Mouse (Mus musculus) heart, postnatal 0 days (tissue): ENCODE data around the gene Kdm5a. TPM values are rescaled to one million over a fixed set of nuclear protein-coding genes. Genes with fewer than 3 reads are reported as not detected.
A peak's percentile ranks its signal among the peaks of the same experiment; 100 is the strongest.

ENCODE experiments used
- ATAC-seq: fragments of 200-750 bp; cut with Nextera tagmentation; 2 replicates; pipeline ENCODE4 v1.8.0; 2017; ENCODE audit warnings: low read depth, moderate number of reproducible peaks, moderate library complexity; ENCODE audit not compliant: insufficient read depth
- DNase-seq: peaks from one replicate; pipeline ENCODE4 v3.0.0-alpha.2; 2016; ENCODE audit warnings: low spot score
- H3K27ac ChIP-seq: fragments of 300-500 bp; sonication (generic); 2 replicates; pipeline ENCODE4 v1.5.1; 2014; ENCODE audit warnings: low read depth, mild to moderate bottlenecking
- H3K27me3 ChIP-seq: fragments of 300-500 bp; sonication (generic); 2 replicates; pipeline ENCODE4 v1.6.1; 2014; ENCODE audit warnings: low read length, mixed read lengths; ENCODE audit not compliant: control insufficient read depth, insufficient read depth
- H3K36me3 ChIP-seq: fragments of 300-500 bp; sonication (generic); replicated peaks from 2 replicates; pipeline ENCODE4 v1.6.1; 2014; ENCODE audit warnings: low read length, mixed read lengths; ENCODE audit not compliant: control insufficient read depth, insufficient read depth
- H3K4me1 ChIP-seq: fragments of 300-500 bp; sonication (generic); 2 replicates; pipeline ENCODE4 v1.6.1; 2014; ENCODE audit warnings: antibody characterized with exemption; ENCODE audit not compliant: control insufficient read depth, insufficient read depth
- H3K4me2 ChIP-seq: fragments of 300-500 bp; sonication (generic); 2 replicates; pipeline ENCODE4 v1.6.1; 2014; ENCODE audit warnings: low read depth, mild to moderate bottlenecking, low read length, moderate library complexity
- H3K4me3 ChIP-seq: fragments of 300-500 bp; sonication (generic); 2 replicates; pipeline ENCODE4 v1.5.1; 2014; ENCODE audit warnings: low read depth, low read length
- H3K9ac ChIP-seq: fragments of 300-500 bp; sonication (generic); replicated peaks from 2 replicates; pipeline ENCODE4 v1.6.1; 2014; ENCODE audit warnings: low read depth, low read length, mixed read lengths
- H3K9me3 ChIP-seq: fragments of 300-500 bp; sonication (generic); replicated peaks from 2 replicates; pipeline ENCODE4 v1.6.1; 2016; ENCODE audit warnings: low read length; ENCODE audit not compliant: control insufficient read depth
- CTCF ChIP-seq: IDR thresholded peaks from 2 replicates; pipeline ENCODE4 v1.5.1; 2016; ENCODE audit warnings: antibody characterized with exemption, control low read depth, low read depth
- EP300 ChIP-seq: IDR thresholded peaks from 2 replicates; pipeline ENCODE4 v1.6.1; 2016; ENCODE audit warnings: antibody characterized with exemption, low read depth
- WGBS: fragments of 180-500 bp; shearing (Covaris S2); extraction: QIAGEN DNeasy Blood & Tissue Kit; methylation state at CpG from one replicate; pipeline ENCODE4 v1.1.7; 2014; 5-methylcytosine and 5-hydroxymethylcytosine counted together
- polyA plus RNA-seq: library from polyadenylated mRNA; unstranded; fragments of >200 nt; fragmentation: Nextera tagmentation; extraction: Ambion mirVana; gene quantifications from 2 replicates; pipeline ENCODE4 v1.2.1, GENCODE M21; 2015
- total RNA-seq: library from RNA; depleted of rRNA; stranded (reverse); fragments of >200 nt; gene quantifications from 2 replicates; pipeline ENCODE4 v1.2.3, GENCODE M21; 2014; ENCODE audit warnings: low replicate concordance

The Kdm5a gene
- total and polyA plus RNA-seq, 2 experiments from 2014 or later, result 21.5 to 34.6 TPM

GRCm38 (mm10) chr6:120483211-120483626 lies 119.3 kb downstream of the Kdm5a start:
- H3K4me3 ChIP-seq, result peak overlapping the region; percentile 15; the same call in 1 of the 2 replicates
- no peaks in the 10 kb centered on the region for H3K27me3 ChIP-seq
- DNase-seq (peak; percentile 51), ATAC-seq (peak; percentile 71)
- no peak overlapping the region for H3K27ac ChIP-seq
- H3K4me2 ChIP-seq, result peak overlapping the region; percentile 53
- peaks cover 3% of the 10 kb centered on the region; the same call in 1 of the 2 replicates for H3K4me1 ChIP-seq
- no peak overlapping the region for H3K9ac ChIP-seq
- WGBS, result 12% methylated on average over 8 of the region's 8 CpGs
- TF ChIP-seq CTCF, result peak; percentile 59
- no peak for TF ChIP-seq EP300
- peaks cover 7% of the 10 kb centered on the region; the same call in 1 of the 2 replicates for H3K36me3 ChIP-seq
- H3K9me3 ChIP-seq, result no peaks in the 10 kb centered on the region

- no peak overlapping the region for H3K9ac ChIP-seq
- ATAC-seq, result peak; percentile 30
- H3K9me3 ChIP-seq, result no peaks in the 10 kb centered on the region
- no peak overlapping the region for H3K4me3 ChIP-seq
- H3K4me2 ChIP-seq, result no peak overlapping the region
- WGBS, result 26% methylated on average over 3 of the region's 3 CpGs
- no peaks in the 10 kb centered on the region; the same call in 1 of the 2 replicates for H3K36me3 ChIP-seq
- H3K27me3 ChIP-seq, result no peaks in the 10 kb centered on the region
- no peak overlapping the region for H3K27ac ChIP-seq
- H3K4me1 ChIP-seq, result peaks cover 3% of the 10 kb centered on the region; the same call in 1 of the 2 replicates
- no peak for TF ChIP-seq CTCF
- no peak for TF ChIP-seq EP300
- peak; percentile 59 for DNase-seq
Measured at GRCm38 (mm10) chr6:120485038-120485437, 121.1 kb downstream of the Kdm5a start.

- DNase-seq, result no peak
- Histone ChIP-seq H3K36me3 (no peaks in the 10 kb centered on the region; the same call in 1 of the 2 replicates), H3K4me2 (no peak overlapping the region), H3K9ac (no peak overlapping the region), H3K4me3 (no peak overlapping the region), H3K27me3 (peaks cover 5% of the 10 kb centered on the region; the same call in 1 of the 2 replicates), H3K27ac (no peak overlapping the region), H3K4me1 (peaks cover 3% of the 10 kb centered on the region; the same call in 1 of the 2 replicates), H3K9me3 (no peaks in the 10 kb centered on the region)
- TF ChIP-seq CTCF, result no peak
- no peak for ATAC-seq
- 55% methylated on average over 8 of the region's 8 CpGs for WGBS
Measured at GRCm38 (mm10) chr6:120486051-120486510, 122.2 kb downstream of the Kdm5a start.

GRCm38 (mm10) chr6:120488647-120489046 lies 124.7 kb downstream of the Kdm5a start:
- H3K4me3 ChIP-seq, result no peak overlapping the region
- no peak overlapping the region for H3K27ac ChIP-seq
- 52% methylated on average over 3 of the region's 3 CpGs for WGBS
- no peaks in the 10 kb centered on the region for H3K9me3 ChIP-seq
- peaks cover 9% of the 10 kb centered on the region; the same call in 1 of the 2 replicates for H3K4me1 ChIP-seq
- peaks cover 30% of the 10 kb centered on the region for H3K27me3 ChIP-seq
- no peak overlapping the region for H3K4me2 ChIP-seq
- TF ChIP-seq CTCF, result no peak
- no peak for TF ChIP-seq EP300
- DNase-seq (no peak), ATAC-seq (no peak)
- H3K9ac ChIP-seq, result no peak overlapping the region
- H3K36me3 ChIP-seq, result no peaks in the 10 kb centered on the region

GRCm38 (mm10) chr6:120489461-120489860 lies 125.5 kb downstream of the Kdm5a start:
- WGBS, result 55% methylated on average over 2 of the region's 2 CpGs

GRCm38 (mm10) chr6:120491064-120491463 lies 127.1 kb downstream of the Kdm5a start:
- Histone ChIP-seq H3K36me3 (no peaks in the 10 kb centered on the region), H3K27ac (no peak overlapping the region), H3K9me3 (no peaks in the 10 kb centered on the region), H3K4me3 (no peak overlapping the region), H3K4me1 (peaks cover 10% of the 10 kb centered on the region; the same call in 1 of the 2 replicates), H3K9ac (no peak overlapping the region), H3K27me3 (peaks cover 48% of the 10 kb centered on the region), H3K4me2 (no peak overlapping the region)
- DNase-seq (no peak), ATAC-seq (no peak)
- 68% methylated on average over 7 of the region's 7 CpGs for WGBS
- TF ChIP-seq CTCF (no peak), EP300 (no peak)

More at GRCm38 (mm10) chr6:120489461-120489860, 125.5 kb downstream of the Kdm5a start:
- H3K4me3 ChIP-seq, result no peak overlapping the region
- peaks cover 39% of the 10 kb centered on the region for H3K27me3 ChIP-seq
- H3K9me3 ChIP-seq, result no peaks in the 10 kb centered on the region
- ATAC-seq (no peak), DNase-seq (no peak)
- peaks cover 10% of the 10 kb centered on the region; the same call in 1 of the 2 replicates for H3K4me1 ChIP-seq
- TF ChIP-seq CTCF (no peak), EP300 (no peak)
- H3K27ac ChIP-seq, result no peak overlapping the region
- H3K36me3 ChIP-seq, result no peaks in the 10 kb centered on the region
- H3K9ac ChIP-seq, result no peak overlapping the region
- H3K4me2 ChIP-seq, result no peak overlapping the region
